ENCODE assay signal across 20 mouse cellular contexts in genomic region chr17:56836336-56836735, GRCm38 (mm10). TPM values are rescaled to one million over a fixed set of nuclear protein-coding genes. Genes with fewer than 3 reads are reported as not detected.
A peak's percentile ranks its signal among the peaks of the same experiment; 100 is the strongest.
DNase-seq lines count a peak whose midpoint lies in the region; ATAC-seq and TF ChIP-seq lines count a peak whose summit lies in the region.
"Had no signal": no experiment of that assay in that cellular context is flagged by ENCODE, and none has a peak within 500 bp of the region (broad histone marks: within the 10 kb centered on the region; RNA-seq: fewer than 3 reads in every experiment).

No protein-coding gene starts in this region.

- H3K27ac ChIP-seq in liver, embryonic 16.5 days (ENCODE audit: low read length): no peak overlapping the region
- no peak overlapping the region for H3K27ac ChIP-seq in liver, embryonic 11.5 days (ENCODE audit: low read depth, low read length)
- peak overlapping the region; percentile 19; the same call in 1 of the 2 replicates for H3K27ac ChIP-seq in spleen, adult 2 months (ENCODE audit: insufficient read depth, low read length)
- peak overlapping the region; percentile 76; the same call in 1 of the 2 replicates for H3K27ac ChIP-seq in bone marrow, adult 2 months (ENCODE audit: control insufficient read depth, insufficient read depth, low read depth, low read length, poor library complexity)
- no peak overlapping the region for H3K27ac ChIP-seq in hindbrain, embryonic 16.5 days (ENCODE audit: low read depth, low read length)
- H3K27ac ChIP-seq: embryonic facial prominence, embryonic 13.5 days; forebrain, embryonic 12.5 days; heart, embryonic 10.5 days; hindbrain, embryonic 13.5 days had no signal

- no peak for ATAC-seq in liver, embryonic 16.5 days (ENCODE audit: low read depth)
- no peak; the same call in 1 of the 2 replicates for ATAC-seq in liver, embryonic 11.5 days (replicated peaks; ENCODE audit: low FRiP score)
- ATAC-seq in hindbrain, embryonic 16.5 days: no peak
- ATAC-seq: forebrain, embryonic 16.5 days had no signal

- H3K4me1 ChIP-seq in liver, embryonic 16.5 days (ENCODE audit: control insufficient read depth, low read depth, low read length): peaks cover 11% of the 10 kb centered on the region
- no peaks in the 10 kb centered on the region; the same call in 1 of the 2 replicates for H3K4me1 ChIP-seq in liver, embryonic 11.5 days (replicated peaks; ENCODE audit: control insufficient read depth, insufficient read depth, low read length)
- H3K4me1 ChIP-seq in spleen, adult 2 months (ENCODE audit: control insufficient read depth, insufficient read depth, insufficient read length): peaks cover 4% of the 10 kb centered on the region; the same call in 1 of the 2 replicates
- no peaks in the 10 kb centered on the region; the same call in 1 of the 2 replicates for H3K4me1 ChIP-seq in bone marrow, adult 2 months (ENCODE audit: control insufficient read depth, insufficient read depth, low read length)
- H3K4me1 ChIP-seq in hindbrain, embryonic 16.5 days (ENCODE audit: control insufficient read depth, insufficient read depth, low read depth, low read length): peaks cover 3% of the 10 kb centered on the region; the same call in 1 of the 2 replicates
- H3K4me1 ChIP-seq: forebrain, embryonic 12.5 days; heart, embryonic 10.5 days; hindbrain, embryonic 13.5 days had no signal

- no peak for DNase-seq in liver, embryonic 11.5 days (ENCODE audit: low spot score)
- peak in 1 of 2 experiments; percentile 10 for DNase-seq in spleen, adult 2 months (ENCODE audit: low read depth in 1 of 2, low spot score in 2 of 2)
- no peak for DNase-seq in spleen, postnatal 10 days (ENCODE audit: low spot score in 2 of 2)
- DNase-seq in right cerebral cortex, postnatal 36 days (ENCODE audit: low spot score in 2 of 2): no peak
- DNase-seq: adrenal gland, adult 8-10 months; cerebellum, adult 18-20 months; cerebellum, adult 9-11 months; cerebellum, postnatal 36 days; gastrocnemius, postnatal 10 days; heart, adult 18-20 months; heart, postnatal 10 days had no signal

- H3K4me3 ChIP-seq in liver, embryonic 16.5 days (ENCODE audit: low read depth, low read length): no peak overlapping the region
- H3K4me3 ChIP-seq in liver, embryonic 11.5 days (ENCODE audit: low read depth, low read length): no peak overlapping the region
- H3K4me3 ChIP-seq in spleen, adult 2 months (ENCODE audit: extremely low read depth, insufficient read depth, insufficient read length): no peak overlapping the region
- H3K4me3 ChIP-seq in bone marrow, adult 2 months (replicated peaks; ENCODE audit: control insufficient read depth, low read depth, low read length): no peak overlapping the region
- H3K4me3 ChIP-seq in hindbrain, embryonic 16.5 days (ENCODE audit: low read length): no peak overlapping the region
- H3K4me3 ChIP-seq: embryonic facial prominence, embryonic 13.5 days; forebrain, embryonic 12.5 days; heart, embryonic 10.5 days; hindbrain, embryonic 13.5 days had no signal

- no peak overlapping the region for H3K4me2 ChIP-seq in liver, embryonic 16.5 days (ENCODE audit: low read depth, low read length)
- no peak overlapping the region for H3K4me2 ChIP-seq in liver, embryonic 11.5 days
- H3K4me2 ChIP-seq in hindbrain, embryonic 16.5 days (ENCODE audit: low read length): no peak overlapping the region
- H3K4me2 ChIP-seq: embryonic facial prominence, embryonic 13.5 days; forebrain, embryonic 12.5 days; hindbrain, embryonic 13.5 days had no signal

- WGBS in liver, embryonic 16.5 days (ENCODE audit: insufficient replicate concordance): 56% methylated on average over 8 of the region's 8 CpGs
- WGBS in liver, embryonic 11.5 days: 75% methylated on average over 8 of the region's 8 CpGs
- 57% methylated on average over 8 of the region's 8 CpGs for WGBS in spleen, adult 2 months
- 69% methylated on average over 8 of the region's 8 CpGs for WGBS in bone marrow, adult 2 months
- 93% methylated on average over 8 of the region's 8 CpGs for WGBS in hindbrain, embryonic 16.5 days

- no peak for TF ChIP-seq CTCF in spleen, adult 2 months (IDR thresholded peaks at IDR 0.05; ENCODE audit: extremely low read depth, insufficient read depth, insufficient read length, insufficient replicate concordance)
- no peak for TF ChIP-seq CTCF in bone marrow, adult 2 months (IDR thresholded peaks at IDR 0.05; ENCODE audit: control insufficient read depth, insufficient read depth, low read length)

- no peaks in the 10 kb centered on the region for H3K27me3 ChIP-seq in liver, embryonic 16.5 days (ENCODE audit: control insufficient read depth, insufficient read depth, low read depth, low read length)
- H3K27me3 ChIP-seq in liver, embryonic 11.5 days (replicated peaks; ENCODE audit: control insufficient read depth, insufficient read depth, low read length): no peaks in the 10 kb centered on the region
- H3K27me3 ChIP-seq in spleen, adult 2 months (ENCODE audit: control insufficient read depth, insufficient read depth, low read length): no peaks in the 10 kb centered on the region
- H3K27me3 ChIP-seq in hindbrain, embryonic 16.5 days (replicated peaks; ENCODE audit: control insufficient read depth, insufficient read depth, low read length): no peaks in the 10 kb centered on the region
- H3K27me3 ChIP-seq: hindbrain, embryonic 13.5 days had no signal

- no peak for TF ChIP-seq POLR2A in spleen, adult 2 months (IDR thresholded peaks at IDR 0.05; ENCODE audit: low read depth, low read length)
- TF ChIP-seq POLR2A in bone marrow, adult 2 months (IDR thresholded peaks at IDR 0.05; ENCODE audit: borderline replicate concordance, control insufficient read depth, low read depth, low read length): no peak

- H3K9me3 ChIP-seq in liver, embryonic 16.5 days (replicated peaks; ENCODE audit: control insufficient read depth, low read length): no peaks in the 10 kb centered on the region
- H3K9me3 ChIP-seq in liver, embryonic 11.5 days (ENCODE audit: control insufficient read depth, low read length): no peaks in the 10 kb centered on the region
- H3K9me3 ChIP-seq in hindbrain, embryonic 16.5 days (ENCODE audit: control insufficient read depth, low read length): no peaks in the 10 kb centered on the region
- H3K9me3 ChIP-seq: embryonic facial prominence, embryonic 13.5 days; forebrain, embryonic 12.5 days; heart, embryonic 10.5 days; hindbrain, embryonic 13.5 days had no signal

- H3K9ac ChIP-seq in liver, embryonic 16.5 days (ENCODE audit: low read depth, low read length): peak overlapping the region; percentile 22; the same call in 1 of the 2 replicates
- H3K9ac ChIP-seq in liver, embryonic 11.5 days (ENCODE audit: low read depth, low read length): no peak overlapping the region
- no peak overlapping the region for H3K9ac ChIP-seq in hindbrain, embryonic 16.5 days (ENCODE audit: low read depth, low read length)
- H3K9ac ChIP-seq: embryonic facial prominence, embryonic 13.5 days; forebrain, embryonic 12.5 days; hindbrain, embryonic 13.5 days had no signal

- H3K36me3 ChIP-seq in liver, embryonic 16.5 days (ENCODE audit: control insufficient read depth, insufficient read depth): no peaks in the 10 kb centered on the region
- H3K36me3 ChIP-seq in liver, embryonic 11.5 days (ENCODE audit: control insufficient read depth, insufficient read depth, low read length): no peaks in the 10 kb centered on the region
- no peaks in the 10 kb centered on the region for H3K36me3 ChIP-seq in spleen, adult 2 months (ENCODE audit: control insufficient read depth, insufficient read depth, low read length)
- no peaks in the 10 kb centered on the region for H3K36me3 ChIP-seq in hindbrain, embryonic 16.5 days (ENCODE audit: control insufficient read depth, insufficient read depth, low read length)
- H3K36me3 ChIP-seq: embryonic facial prominence, embryonic 13.5 days; forebrain, embryonic 12.5 days; heart, embryonic 10.5 days; hindbrain, embryonic 13.5 days had no signal

RNA-seq across cellular contexts. Expression of gene Rfx2, which starts 5.5 kb away (rescaled TPM):
- polyA plus RNA-seq in liver, embryonic 16.5 days (2015; fragmentation: Nextera tagmentation; extraction: Ambion mirVana): 12.4 and 12.6 TPM in 2 replicates
- 9.0 and 9.5 TPM in 2 replicates for polyA plus RNA-seq in liver, embryonic 11.5 days (2014; fragmentation: Nextera tagmentation; extraction: Ambion mirVana)
- polyA plus RNA-seq in spleen, adult 2 months (2012; rRNA removed): 13.6 and 16.5 TPM in 2 replicates
- 16.2 and 18.2 TPM in 2 replicates for polyA plus RNA-seq in bone marrow, adult 2 months (2011; ENCODE audit: insufficient read depth, insufficient read length, low replicate concordance, missing spikeins)
- polyA plus RNA-seq in hindbrain, embryonic 16.5 days (2015; fragmentation: Nextera tagmentation; extraction: Ambion mirVana): 4.9 and 6.5 TPM in 2 replicates

RNA-seq across cellular contexts. Expression of gene Acsbg2, which starts 37.9 kb away (rescaled TPM):
- polyA plus RNA-seq in liver, embryonic 16.5 days (2015; fragmentation: Nextera tagmentation; extraction: Ambion mirVana): not detected in 2 replicates
- not detected in 2 replicates for polyA plus RNA-seq in liver, embryonic 11.5 days (2014; fragmentation: Nextera tagmentation; extraction: Ambion mirVana)
- polyA plus RNA-seq in spleen, adult 2 months (2012; rRNA removed): not detected in 2 replicates
- not detected in 2 replicates for polyA plus RNA-seq in bone marrow, adult 2 months (2011; ENCODE audit: insufficient read depth, insufficient read length, low replicate concordance, missing spikeins)
- not detected in 2 replicates for polyA plus RNA-seq in hindbrain, embryonic 16.5 days (2015; fragmentation: Nextera tagmentation; extraction: Ambion mirVana)
- polyA plus RNA-seq: embryonic facial prominence, embryonic 13.5 days; forebrain, embryonic 12.5 days; forebrain, embryonic 16.5 days; heart, embryonic 10.5 days; heart, embryonic 14.5 days had no signal

RNA-seq across cellular contexts. Expression of gene 1700061G19Rik, which starts 38.9 kb away (rescaled TPM):
- polyA plus RNA-seq in liver, embryonic 16.5 days (2015; fragmentation: Nextera tagmentation; extraction: Ambion mirVana): 0.02 and 0.05 TPM in 2 replicates
- 0.26 TPM in 2 replicates for polyA plus RNA-seq in liver, embryonic 11.5 days (2014; fragmentation: Nextera tagmentation; extraction: Ambion mirVana)
- polyA plus RNA-seq in spleen, adult 2 months (2012; rRNA removed): 0.09 and 0.21 TPM in 2 replicates
- polyA plus RNA-seq in bone marrow, adult 2 months (2011; ENCODE audit: insufficient read depth, insufficient read length, low replicate concordance, missing spikeins): 0.92 TPM in 1 of 2 replicates, not detected in the other
- 0.29 and 0.50 TPM in 2 replicates for polyA plus RNA-seq in hindbrain, embryonic 16.5 days (2015; fragmentation: Nextera tagmentation; extraction: Ambion mirVana)

Comparison
In these comparisons a context has a peak if more than half of its experiments do, and no peak if none do; other contexts are left out.
1. H3K27ac ChIP-seq: peak in spleen, adult 2 months (single experiment) and bone marrow, adult 2 months (single experiment); none in liver, embryonic 16.5 days (single experiment), liver, embryonic 11.5 days (single experiment) and hindbrain, embryonic 16.5 days (single experiment).